Mouse (Mus musculus) small intestine, adult 2 months (tissue): Measurements from ENCODE around the gene Rasgrf2. TPM values are rescaled to one million over a fixed set of nuclear protein-coding genes. Genes with fewer than 3 reads are reported as not detected.

Experiments
- H3K27ac ChIP-seq: fragments of 200-500 bp; 2 replicates; pipeline ENCODE4 v1.5.1; 2012; ENCODE audit warnings: low read depth, low read length, control low read depth, inconsistent platforms; ENCODE audit not compliant: insufficient read depth
- H3K27me3 ChIP-seq: fragments of 200-500 bp; 2 replicates; pipeline ENCODE4 v1.6.1; 2012; ENCODE audit warnings: mild to moderate bottlenecking, moderate library complexity, low read length, inconsistent platforms; ENCODE audit not compliant: control insufficient read depth, insufficient read depth
- H3K36me3 ChIP-seq: fragments of 200-500 bp; 2 replicates; pipeline ENCODE4 v1.6.1; 2012; ENCODE audit warnings: mild to moderate bottlenecking, low read length, control low read depth, inconsistent platforms; ENCODE audit not compliant: control insufficient read depth, insufficient read depth
- H3K4me1 ChIP-seq: fragments of 200-500 bp; 2 replicates; pipeline ENCODE4 v1.6.1; 2012; ENCODE audit warnings: low read length, inconsistent platforms, mixed read lengths; ENCODE audit not compliant: control insufficient read depth, insufficient read depth, insufficient read length
- H3K4me3 ChIP-seq: fragments of 200-500 bp; 2 replicates; pipeline ENCODE4 v1.5.1; 2012; ENCODE audit warnings: low read depth, mild to moderate bottlenecking, control low read depth, inconsistent platforms, low read length, moderate library complexity
- CTCF ChIP-seq: fragments of 200-500 bp; IDR thresholded peaks from 2 replicates; pipeline ENCODE4 v1.5.1; 2012; ENCODE audit warnings: low read depth, mild to moderate bottlenecking, control low read depth, inconsistent platforms, low read length, moderate library complexity, mixed read lengths; ENCODE audit not compliant: insufficient replicate concordance, insufficient read length; ENCODE audit errors: extremely low read depth
- POLR2A ChIP-seq: fragments of 200-500 bp; IDR thresholded peaks from 2 replicates; pipeline ENCODE4 v1.6.1; 2012; ENCODE audit warnings: low read depth, mild to moderate bottlenecking, control low read depth, inconsistent platforms, low read length, moderate library complexity
- WGBS: fragments of 180-500 bp; shearing (Covaris S2); methylation state at CpG from one replicate; pipeline ENCODE4 v1.1.7; 2018; 5-methylcytosine and 5-hydroxymethylcytosine counted together
- polyA plus RNA-seq: library from polyadenylated mRNA; depleted of rRNA; stranded (reverse); fragments of >200 nt; gene quantifications from 2 replicates; pipeline ENCODE4 v1.2.3, GENCODE M21; 2012; rRNA removed

Gene Rasgrf2
- polyA plus RNA-seq, 1 experiment = 5.2 TPM

GRCm38 (mm10) chr13:91875581-91875980 is 255.9 kb downstream of the Rasgrf2 start:
- H3K4me3 ChIP-seq = no peak overlapping the region
- no peak overlapping the region for H3K27ac ChIP-seq
- no peaks in the 10 kb centered on the region for H3K27me3 ChIP-seq
- no peaks in the 10 kb centered on the region for H3K36me3 ChIP-seq
- WGBS = 50% methylated on average over 2 of the region's 2 CpGs
- TF ChIP-seq CTCF = no peak
- no peak for TF ChIP-seq POLR2A
- peaks cover 9% of the 10 kb centered on the region; the same call in 1 of the 2 replicates for H3K4me1 ChIP-seq

GRCm38 (mm10) chr13:91874565-91874964 is 256.9 kb downstream of the Rasgrf2 start:
- H3K4me3 ChIP-seq = no peak overlapping the region
- H3K27ac ChIP-seq = no peak overlapping the region
- peaks cover 9% of the 10 kb centered on the region; the same call in 1 of the 2 replicates for H3K4me1 ChIP-seq
- WGBS = 89% methylated on average over 7 of the region's 7 CpGs
- no peaks in the 10 kb centered on the region for H3K27me3 ChIP-seq
- TF ChIP-seq CTCF (no peak), POLR2A (no peak)
- no peaks in the 10 kb centered on the region for H3K36me3 ChIP-seq

- no peaks in the 10 kb centered on the region for H3K36me3 ChIP-seq
- TF ChIP-seq POLR2A (no peak), CTCF (no peak)
- H3K4me3 ChIP-seq = no peak overlapping the region
- 78% methylated on average over 7 of the region's 7 CpGs for WGBS
- peaks cover 9% of the 10 kb centered on the region; the same call in 1 of the 2 replicates for H3K4me1 ChIP-seq
- no peak overlapping the region for H3K27ac ChIP-seq
- no peaks in the 10 kb centered on the region for H3K27me3 ChIP-seq
Measured at GRCm38 (mm10) chr13:91873734-91874329, 257.6 kb downstream of the Rasgrf2 start.

GRCm38 (mm10) chr13:91868577-91868976 is 262.9 kb downstream of the Rasgrf2 start:
- WGBS = 81% methylated on average over 1 of the region's 1 CpGs
- Histone ChIP-seq H3K27ac (no peak overlapping the region), H3K4me1 (no peaks in the 10 kb centered on the region), H3K36me3 (no peaks in the 10 kb centered on the region), H3K4me3 (no peak overlapping the region), H3K27me3 (no peaks in the 10 kb centered on the region; the same call in 1 of the 2 replicates)
- TF ChIP-seq POLR2A (no peak), CTCF (no peak)

GRCm38 (mm10) chr13:91858835-91859234 is 272.6 kb downstream of the Rasgrf2 start:
- no peaks in the 10 kb centered on the region for H3K4me1 ChIP-seq
- 79% methylated on average over 7 of the region's 7 CpGs for WGBS
- no peaks in the 10 kb centered on the region for H3K27me3 ChIP-seq
- no peaks in the 10 kb centered on the region for H3K36me3 ChIP-seq
- TF ChIP-seq POLR2A (no peak), CTCF (peak; percentile 45; the same call in 1 of the 2 replicates)
- no peak overlapping the region for H3K4me3 ChIP-seq
- no peak overlapping the region for H3K27ac ChIP-seq

GRCm38 (mm10) chr13:91857427-91857826 is 274.0 kb downstream of the Rasgrf2 start:
- H3K4me3 ChIP-seq = no peak overlapping the region
- no peaks in the 10 kb centered on the region for H3K4me1 ChIP-seq
- no peak overlapping the region for H3K27ac ChIP-seq
- no peaks in the 10 kb centered on the region for H3K36me3 ChIP-seq
- H3K27me3 ChIP-seq = no peaks in the 10 kb centered on the region
- TF ChIP-seq CTCF (no peak), POLR2A (no peak)
- 81% methylated on average over 8 of the region's 8 CpGs for WGBS

- Histone ChIP-seq H3K36me3 (no peaks in the 10 kb centered on the region), H3K4me1 (no peaks in the 10 kb centered on the region), H3K27ac (no peak overlapping the region), H3K4me3 (no peak overlapping the region), H3K27me3 (no peaks in the 10 kb centered on the region)
- WGBS = 26% methylated on average over 3 of the region's 3 CpGs
- TF ChIP-seq CTCF (no peak), POLR2A (no peak)
Measured at GRCm38 (mm10) chr13:91854412-91854811, 277.0 kb downstream of the Rasgrf2 start.

Other genes with a start within 250 kb of the Rasgrf2 start
- not detected in 2 replicates for gene Gm20379, start 174.3 kb upstream of the Rasgrf2 start, polyA plus RNA-seq
- gene Dhfr, start 223.1 kb upstream of the Rasgrf2 start, polyA plus RNA-seq = 1.2 and 3.1 TPM in 2 replicates
- gene Msh3, start 223.3 kb upstream of the Rasgrf2 start, polyA plus RNA-seq = 0.70 and 2.6 TPM in 2 replicates